ENCODE assay signal across 10 mouse cellular contexts in genomic region chr15:31569325-31570022, GRCm38 (mm10). TPM values are rescaled to one million over a fixed set of nuclear protein-coding genes. Genes with fewer than 3 reads are reported as not detected.
DNase-seq lines count a peak whose midpoint lies in the region; ATAC-seq and TF ChIP-seq lines count a peak whose summit lies in the region.
"Had no signal": no experiment of that assay in that cellular context is flagged by ENCODE, and none has a peak within 500 bp of the region (broad histone marks: within the 10 kb centered on the region; RNA-seq: fewer than 3 reads in every experiment).

No protein-coding gene starts in this region.

- TF ChIP-seq POLR2A in limb, embryonic 14.5 days (IDR thresholded peaks at IDR 0.05; ENCODE audit: borderline replicate concordance, extremely low read depth, insufficient read depth, insufficient read length), result no peak

- WGBS in limb, embryonic 12.5 days, result 64% methylated on average over 9 of the region's 9 CpGs
- 83% methylated on average over 9 of the region's 9 CpGs for whole genome bisulfite sequencing in limb, embryonic 10.5 days
- 59% methylated on average over 9 of the region's 9 CpGs for WGBS in limb, embryonic 14.5 days
- 72% methylated on average over 9 of the region's 9 CpGs for WGBS in forebrain, embryonic 12.5 days

- no peak overlapping the region for H3K4me3 ChIP-seq in limb, embryonic 12.5 days (replicated peaks)
- H3K4me3 ChIP-seq in limb, embryonic 10.5 days, result no peak overlapping the region
- H3K4me3 ChIP-seq in limb, embryonic 14.5 days (replicated peaks; ENCODE audit: low read length), result no peak overlapping the region
- H3K4me3 ChIP-seq in forebrain, embryonic 12.5 days (replicated peaks), result no peak overlapping the region
- H3K4me3 ChIP-seq: erythroblast, embryonic 14.5 days; megakaryocyte, embryonic 14.5 days had no signal

- no peak overlapping the region for H3K4me2 ChIP-seq in limb, embryonic 12.5 days
- H3K4me2 ChIP-seq in limb, embryonic 14.5 days (replicated peaks; ENCODE audit: low read depth, low read length, severe bottlenecking), result no peak overlapping the region
- H3K4me2 ChIP-seq in forebrain, embryonic 12.5 days, result no peak overlapping the region

- no peak for DNase-seq in limb, embryonic 10.5 days (ENCODE audit: low spot score)
- DNase-seq in gastrocnemius, adult 18-20 months (ENCODE audit: low spot score), result peak; percentile 78
- DNase-seq in limb, embryonic 14.5 days (ENCODE audit: low spot score), result peak; percentile 64
- DNase-seq in urinary bladder, postnatal 10 days (ENCODE audit: low spot score), result peak; percentile 36
- DNase-seq in left cerebral cortex, adult 8-10 months (ENCODE audit: low spot score in 2 of 2), result no peak

- H3K36me3 ChIP-seq in limb, embryonic 12.5 days, result no peaks in the 10 kb centered on the region
- no peaks in the 10 kb centered on the region for H3K36me3 ChIP-seq in limb, embryonic 10.5 days
- no peaks in the 10 kb centered on the region for H3K36me3 ChIP-seq in limb, embryonic 14.5 days (ENCODE audit: control insufficient read depth, insufficient read depth, low read length)
- no peaks in the 10 kb centered on the region for H3K36me3 ChIP-seq in forebrain, embryonic 12.5 days (replicated peaks)

- peaks cover 13% of the 10 kb centered on the region; the same call in 1 of the 2 replicates for H3K4me1 ChIP-seq in limb, embryonic 12.5 days (replicated peaks)
- peaks cover 8% of the 10 kb centered on the region for H3K4me1 ChIP-seq in limb, embryonic 10.5 days
- peaks cover 20% of the 10 kb centered on the region for H3K4me1 ChIP-seq in limb, embryonic 14.5 days (ENCODE audit: control insufficient read depth, insufficient read depth, low read length)
- 0 out of 2 replicates have a peak, but pooled peaks cover 5% of the 10 kb centered on the region for H3K4me1 ChIP-seq in forebrain, embryonic 12.5 days

- H3K27ac ChIP-seq in limb, embryonic 12.5 days, result no peak overlapping the region
- no peak overlapping the region for H3K27ac ChIP-seq in limb, embryonic 10.5 days
- no peak overlapping the region for H3K27ac ChIP-seq in limb, embryonic 14.5 days (replicated peaks; ENCODE audit: low read depth, low read length)
- H3K27ac ChIP-seq in forebrain, embryonic 12.5 days, result no peak overlapping the region

- no peaks in the 10 kb centered on the region for H3K27me3 ChIP-seq in limb, embryonic 12.5 days
- H3K27me3 ChIP-seq in limb, embryonic 10.5 days (ENCODE audit: low read depth, poor library complexity, severe bottlenecking), result no peaks in the 10 kb centered on the region
- no peaks in the 10 kb centered on the region for H3K27me3 ChIP-seq in limb, embryonic 14.5 days (ENCODE audit: control insufficient read depth, insufficient read depth, low read length)
- H3K27me3 ChIP-seq in forebrain, embryonic 12.5 days, result no peaks in the 10 kb centered on the region

- no peak overlapping the region for H3K9ac ChIP-seq in limb, embryonic 12.5 days (replicated peaks)
- H3K9ac ChIP-seq in limb, embryonic 14.5 days (ENCODE audit: low read depth, low read length, severe bottlenecking), result no peak overlapping the region
- no peak overlapping the region for H3K9ac ChIP-seq in forebrain, embryonic 12.5 days

- 0 out of 2 replicates have a peak, but pooled peaks have one; percentile 36 for ATAC-seq in limb, embryonic 12.5 days (ENCODE audit: insufficient number of reproducible peaks, insufficient read depth, low FRiP score, low TSS enrichment, low read depth)
- no peak for ATAC-seq in limb, embryonic 14.5 days (ENCODE audit: low FRiP score, low read depth)
- ATAC-seq in inflammation-experienced regulatory T-cells, adult 6 months, result no peak
- no peak for ATAC-seq in forebrain, embryonic 12.5 days (ENCODE audit: low FRiP score)

- no peaks in the 10 kb centered on the region for H3K9me3 ChIP-seq in limb, embryonic 12.5 days
- H3K9me3 ChIP-seq in limb, embryonic 10.5 days (replicated peaks), result no peaks in the 10 kb centered on the region
- no peaks in the 10 kb centered on the region for H3K9me3 ChIP-seq in limb, embryonic 14.5 days (ENCODE audit: control insufficient read depth, low read length)
- H3K9me3 ChIP-seq in forebrain, embryonic 12.5 days, result no peaks in the 10 kb centered on the region
- H3K9me3 ChIP-seq: megakaryocyte, embryonic 14.5 days had no signal

RNA-seq across cellular contexts. Expression of gene Cmbl, which starts 4.3 kb away (rescaled TPM):
- polyA plus RNA-seq in limb, embryonic 12.5 days (2016; fragmentation: Nextera tagmentation; extraction: Ambion mirVana), result 0.55 and 0.65 TPM in 2 replicates
- polyA plus RNA-seq in limb, embryonic 10.5 days (2016; fragmentation: Nextera tagmentation; extraction: Ambion mirVana), result 0.98 and 2.0 TPM in 2 replicates
- 10 to 100 TPM; 42.9 to 67.0 TPM for total RNA-seq in gastrocnemius, adult 18-20 months (2021)
- 2.3 and 3.0 TPM in 2 replicates for polyA plus RNA-seq in limb, embryonic 14.5 days (2012; rRNA removed)
- 2.2 and 4.0 TPM in 2 replicates for polyA plus RNA-seq in limb, embryonic 14.5 days (2014; fragmentation: Nextera tagmentation; extraction: Ambion mirVana)
- not detected for polyA plus RNA-seq in inflammation-experienced regulatory T-cells, adult 6 months (2017; shearing (Covaris generic))
- 1.5 and 2.1 TPM in 2 replicates for polyA plus RNA-seq in forebrain, embryonic 12.5 days (2016; fragmentation: Nextera tagmentation; extraction: Ambion mirVana)
- 10 to 100 TPM; 17.9 to 22.7 (median 20.8) TPM for total RNA-seq in left cerebral cortex, adult 8-10 months (2022)
- polyA plus RNA-seq: erythroblast, embryonic 14.5 days had no signal

RNA-seq across cellular contexts. Expression of gene Cct5, which starts 32.1 kb away (rescaled TPM):
- 585 and 607 TPM in 2 replicates for polyA plus RNA-seq in limb, embryonic 12.5 days (2016; fragmentation: Nextera tagmentation; extraction: Ambion mirVana)
- polyA plus RNA-seq in limb, embryonic 10.5 days (2016; fragmentation: Nextera tagmentation; extraction: Ambion mirVana), result 754 and 870 TPM in 2 replicates
- total RNA-seq in gastrocnemius, adult 18-20 months (2021), result 100 to 1,000 TPM; 112 to 113 TPM
- polyA plus RNA-seq in limb, embryonic 14.5 days (2012; rRNA removed), result 254 and 328 TPM in 2 replicates
- 505 and 509 TPM in 2 replicates for polyA plus RNA-seq in limb, embryonic 14.5 days (2014; fragmentation: Nextera tagmentation; extraction: Ambion mirVana)
- polyA plus RNA-seq in inflammation-experienced regulatory T-cells, adult 6 months (2017; shearing (Covaris generic)), result 100 to 1,000 TPM; 381 to 446 (median 430) TPM
- polyA plus RNA-seq in forebrain, embryonic 12.5 days (2016; fragmentation: Nextera tagmentation; extraction: Ambion mirVana), result 617 and 631 TPM in 2 replicates
- total RNA-seq in left cerebral cortex, adult 8-10 months (2022), result 100 to 1,000 TPM; 154 to 187 (median 183) TPM

RNA-seq across cellular contexts. Expression of gene Fam173b, which starts 32.2 kb away (rescaled TPM):
- polyA plus RNA-seq in limb, embryonic 12.5 days (2016; fragmentation: Nextera tagmentation; extraction: Ambion mirVana), result 11.2 and 11.9 TPM in 2 replicates
- 13.7 and 14.7 TPM in 2 replicates for polyA plus RNA-seq in limb, embryonic 10.5 days (2016; fragmentation: Nextera tagmentation; extraction: Ambion mirVana)
- total RNA-seq in gastrocnemius, adult 18-20 months (2021), result 10 to 100 TPM; 11.5 to 11.6 TPM
- polyA plus RNA-seq in limb, embryonic 14.5 days (2012; rRNA removed), result 13.0 and 13.5 TPM in 2 replicates
- 11.7 and 12.8 TPM in 2 replicates for polyA plus RNA-seq in limb, embryonic 14.5 days (2014; fragmentation: Nextera tagmentation; extraction: Ambion mirVana)
- 10 to 100 TPM; 22.1 to 28.3 (median 25.9) TPM for polyA plus RNA-seq in inflammation-experienced regulatory T-cells, adult 6 months (2017; shearing (Covaris generic))
- 12.5 and 13.2 TPM in 2 replicates for polyA plus RNA-seq in forebrain, embryonic 12.5 days (2016; fragmentation: Nextera tagmentation; extraction: Ambion mirVana)
- total RNA-seq in left cerebral cortex, adult 8-10 months (2022), result 10 to 100 TPM; 10.4 to 11.4 (median 10.8) TPM

RNA-seq across cellular contexts. Expression of gene March6, which starts 38.6 kb away (rescaled TPM):
- 40.7 and 41.8 TPM in 2 replicates for polyA plus RNA-seq in limb, embryonic 12.5 days (2016; fragmentation: Nextera tagmentation; extraction: Ambion mirVana)
- 29.6 and 36.2 TPM in 2 replicates for polyA plus RNA-seq in limb, embryonic 10.5 days (2016; fragmentation: Nextera tagmentation; extraction: Ambion mirVana)
- total RNA-seq in gastrocnemius, adult 18-20 months (2021), result 100 to 1,000 TPM; 135 to 145 TPM
- polyA plus RNA-seq in limb, embryonic 14.5 days (2012; rRNA removed), result 27.4 and 30.9 TPM in 2 replicates
- 30.6 and 35.7 TPM in 2 replicates for polyA plus RNA-seq in limb, embryonic 14.5 days (2014; fragmentation: Nextera tagmentation; extraction: Ambion mirVana)
- polyA plus RNA-seq in inflammation-experienced regulatory T-cells, adult 6 months (2017; shearing (Covaris generic)), result 10 to 100 TPM; 21.4 to 25.1 (median 22.7) TPM
- 79.0 and 84.5 TPM in 2 replicates for polyA plus RNA-seq in forebrain, embryonic 12.5 days (2016; fragmentation: Nextera tagmentation; extraction: Ambion mirVana)
- 100 to 1,000 TPM; 181 to 200 (median 192) TPM for total RNA-seq in left cerebral cortex, adult 8-10 months (2022)

Comparison
In these comparisons a context has a peak if more than half of its experiments do, and no peak if none do; other contexts are left out.
1. DNase-seq: peak in gastrocnemius, adult 18-20 months (single experiment), limb, embryonic 14.5 days (single experiment) and urinary bladder, postnatal 10 days (single experiment); none in limb, embryonic 10.5 days (single experiment) and left cerebral cortex, adult 8-10 months (0 of 2).